Mouse (Mus musculus): ENCODE measurements around the gene Gm11444.

GRCm38 (mm10) chr11:85821659-85822058, 28.5 kb downstream of the Gm11444 start:
- TF ChIP-seq CHD2 (IDR thresholded peaks at IDR 0.05; ENCODE audit: low read depth, low read length) = no peak
- no peak for TF ChIP-seq MAFK (IDR thresholded peaks at IDR 0.05; ENCODE audit: insufficient read depth, low read depth, low read length)
